Mouse (Mus musculus) right cerebral cortex, postnatal 14 days (tissue): ENCODE measurements at regions not wholly inside any gene's neighbourhood (a gene's known extent, or its start where the extent isn't known, plus 50 kb on each side); places are given as distances from the start of the nearest gene placed in this dataset.

Experiments used
- DNase-seq: peaks from one replicate; pipeline ENCODE4 v3.0.0; 2022

- no peak for DNase-seq
Measured at GRCm38 (mm10) chr1:60627367-60627766, 60.5 kb upstream of the Raph1 start.

GRCm38 (mm10) chr1:60625698-60626486 lies 59.0 kb upstream of the Raph1 start:
- peak; percentile 13 for DNase-seq

GRCm38 (mm10) chr1:60624231-60624630 lies 57.3 kb upstream of the Raph1 start:
- no peak for DNase-seq

- no peak for DNase-seq
Measured at GRCm38 (mm10) chr1:60623440-60624016, 56.6 kb upstream of the Raph1 start.

GRCm38 (mm10) chr1:60621770-60622169 lies 54.9 kb upstream of the Raph1 start:
- DNase-seq, result no peak

- DNase-seq, result no peak
Measured at GRCm38 (mm10) chr1:60621064-60621726, 54.3 kb upstream of the Raph1 start.

GRCm38 (mm10) chr1:60618389-60618788 lies 51.5 kb upstream of the Raph1 start:
- DNase-seq, result no peak

- DNase-seq, result no peak
Measured at GRCm38 (mm10) chr1:60616916-60617315, 50.0 kb upstream of the Raph1 start.
